Mouse (Mus musculus) liver, postnatal 0 days (tissue): ENCODE measurements around the gene Macrod2. TPM values are rescaled to one million over a fixed set of nuclear protein-coding genes. Genes with fewer than 3 reads are reported as not detected.

Experiments
- ATAC-seq: fragments of 200-750 bp; cut with Nextera tagmentation; 2 replicates; pipeline ENCODE4 v1.8.0; 2017; ENCODE audit warnings: mild to moderate bottlenecking, moderate library complexity
- DNase-seq: peaks from one replicate; pipeline ENCODE4 v3.0.0-alpha.2; 2016
- H3K27ac ChIP-seq: fragments of 300-500 bp; sonication (generic); 2 replicates; pipeline ENCODE4 v1.5.1; 2014; ENCODE audit warnings: antibody characterized with exemption, moderate library complexity, mild to moderate bottlenecking, low read depth
- H3K27me3 ChIP-seq: fragments of 300-500 bp; sonication (generic); 2 replicates; pipeline ENCODE4 v1.6.1; 2014; ENCODE audit warnings: low read length, control low read depth, mixed read lengths; ENCODE audit not compliant: insufficient read depth
- H3K36me3 ChIP-seq: fragments of 300-500 bp; sonication (generic); replicated peaks from 2 replicates; pipeline ENCODE4 v1.6.1; 2014; ENCODE audit warnings: mild to moderate bottlenecking, control low read depth, low read length, moderate library complexity, mixed read lengths; ENCODE audit not compliant: insufficient read depth
- H3K4me1 ChIP-seq: fragments of 300-500 bp; sonication (generic); 2 replicates; pipeline ENCODE4 v1.6.1; 2014; ENCODE audit warnings: antibody characterized with exemption, mild to moderate bottlenecking, control low read depth; ENCODE audit not compliant: insufficient read depth
- H3K4me2 ChIP-seq: fragments of 300-500 bp; sonication (generic); 2 replicates; pipeline ENCODE4 v1.6.1; 2014; ENCODE audit warnings: low read depth, mild to moderate bottlenecking, low read length, moderate library complexity, mixed read lengths
- H3K4me3 ChIP-seq: fragments of 300-500 bp; sonication (generic); 2 replicates; pipeline ENCODE4 v1.5.1; 2014; ENCODE audit warnings: low read depth, low read length
- H3K9ac ChIP-seq: fragments of 300-500 bp; sonication (generic); replicated peaks from 2 replicates; pipeline ENCODE4 v1.6.1; 2014; ENCODE audit warnings: mild to moderate bottlenecking, moderate library complexity
- H3K9me3 ChIP-seq: fragments of 300-500 bp; sonication (generic); 2 replicates; pipeline ENCODE4 v1.6.1; 2016; ENCODE audit warnings: mild to moderate bottlenecking, control low read depth, low read length, mixed read lengths
- CTCF ChIP-seq: sonication (generic); IDR thresholded peaks from 2 replicates; pipeline ENCODE4 v1.5.1; 2016; ENCODE audit warnings: antibody characterized with exemption, low read depth
- EP300 ChIP-seq: IDR thresholded peaks from 2 replicates; pipeline ENCODE4 v1.6.1; 2016; ENCODE audit warnings: antibody characterized with exemption, low read depth, mild to moderate bottlenecking
- WGBS: fragments of 180-500 bp; shearing (Covaris S2); extraction: QIAGEN DNeasy Blood & Tissue Kit; methylation state at CpG from one replicate; pipeline ENCODE4 v1.1.7; 2014; ENCODE audit not compliant: insufficient replicate concordance; 5-methylcytosine and 5-hydroxymethylcytosine counted together
- polyA plus RNA-seq: library from polyadenylated mRNA; unstranded; fragments of >200 nt; fragmentation: Nextera tagmentation; extraction: Ambion mirVana; gene quantifications from 2 replicates; pipeline ENCODE4 v1.2.1, GENCODE M21; 2015

Gene Macrod2
- polyA plus RNA-seq, 1 experiment from 2014 or later: 9.3 TPM

DNA sequence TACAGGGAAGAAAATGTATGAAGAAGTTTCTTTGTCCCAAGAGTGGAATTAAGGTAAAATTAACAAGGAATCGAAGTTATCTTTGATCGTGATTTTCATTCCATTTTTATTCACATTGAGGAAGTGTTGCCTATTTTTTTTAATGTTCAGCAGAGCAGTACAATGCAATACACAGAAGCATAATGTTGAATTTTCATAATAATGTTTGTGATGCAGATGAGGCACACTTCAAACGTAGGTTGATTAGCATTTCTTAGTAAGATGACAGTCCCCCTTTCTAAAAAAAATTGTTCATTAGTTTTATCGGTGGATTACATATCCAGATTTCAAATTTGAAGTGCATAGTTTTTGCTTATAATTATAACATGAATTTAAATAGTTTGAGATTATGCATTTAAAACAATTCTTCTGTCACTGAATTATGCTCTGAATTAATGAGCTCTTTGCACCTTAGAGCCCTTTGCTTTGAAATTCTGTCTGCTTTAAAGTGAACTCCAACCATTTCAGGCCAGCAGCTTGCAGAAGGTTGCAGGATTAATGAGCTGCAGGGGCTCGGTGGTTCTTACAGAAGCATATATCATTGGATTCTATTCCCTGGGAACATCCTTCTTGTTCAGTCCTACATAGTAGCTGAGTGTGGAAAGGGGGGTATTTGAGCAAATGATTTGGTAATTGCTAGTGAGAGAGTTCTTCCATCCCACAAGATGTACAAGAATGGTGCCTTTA lies 787.1 kb downstream of the Macrod2 start:
- no peaks in the 10 kb centered on the region for H3K4me1 ChIP-seq
- no peak for DNase-seq
- 72% methylated on average over 5 of the region's 5 CpGs for WGBS

DNA sequence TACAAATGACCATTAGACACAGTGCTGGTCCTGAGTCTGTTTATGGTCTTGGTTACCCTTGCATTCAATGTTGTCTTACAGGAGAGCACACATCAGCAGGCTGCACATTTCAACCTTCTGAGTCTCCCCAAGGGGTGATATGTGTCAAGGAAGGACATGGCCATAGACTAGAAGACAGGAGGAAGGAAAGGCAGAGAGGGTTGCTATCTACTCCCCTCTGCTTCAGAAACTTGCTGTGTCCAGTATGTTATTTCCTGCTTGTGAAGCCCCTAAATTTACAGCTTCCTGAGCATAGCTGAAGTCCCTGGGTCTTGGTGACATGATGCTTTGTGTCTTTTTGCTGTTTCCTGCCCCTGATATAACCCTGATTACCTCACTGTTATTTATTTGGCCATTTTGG lies 799.4 kb downstream of the Macrod2 start:
- Histone ChIP-seq H3K9ac (no peak overlapping the region), H3K4me3 (no peak overlapping the region), H3K27ac (no peak overlapping the region), H3K9me3 (no peaks in the 10 kb centered on the region), H3K27me3 (no peaks in the 10 kb centered on the region), H3K4me2 (no peak overlapping the region), H3K4me1 (no peaks in the 10 kb centered on the region), H3K36me3 (no peaks in the 10 kb centered on the region)
- no peak for DNase-seq
- no peak for TF ChIP-seq EP300
- TF ChIP-seq CTCF: no peak
- 0 out of 2 replicates have a peak, but pooled peaks have one; percentile 21 for ATAC-seq

More for the DNA sequence above, 787.1 kb downstream of the Macrod2 start:
- TF ChIP-seq EP300 (no peak), CTCF (no peak)
- Histone ChIP-seq H3K9me3 (no peaks in the 10 kb centered on the region), H3K27me3 (no peaks in the 10 kb centered on the region), H3K36me3 (no peaks in the 10 kb centered on the region), H3K4me2 (no peak overlapping the region), H3K9ac (no peak overlapping the region), H3K4me3 (no peak overlapping the region), H3K27ac (no peak overlapping the region)
- no peak for ATAC-seq

DNA sequence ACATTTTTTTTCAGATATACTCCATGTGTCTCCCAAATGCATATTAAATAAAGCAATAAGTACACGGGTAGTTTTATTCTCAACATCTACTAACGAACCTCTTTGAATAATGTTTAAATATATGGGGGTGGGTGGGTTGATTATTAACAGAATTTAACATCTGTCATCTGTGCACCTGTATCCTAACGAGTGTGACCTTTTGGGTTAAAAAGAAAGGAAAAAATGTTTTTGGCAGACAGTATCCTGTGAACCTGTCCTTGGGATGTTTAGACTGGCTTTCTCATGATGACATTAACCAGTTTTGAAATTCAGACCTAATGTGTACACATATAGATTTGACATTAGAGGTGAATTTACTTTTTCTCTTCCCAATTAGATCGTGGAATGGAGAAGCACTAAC lies 805.4 kb downstream of the Macrod2 start:
- 51% methylated on average over 4 of the region's 4 CpGs for WGBS
- Histone ChIP-seq H3K36me3 (no peaks in the 10 kb centered on the region), H3K4me1 (no peaks in the 10 kb centered on the region), H3K27me3 (no peaks in the 10 kb centered on the region), H3K4me3 (no peak overlapping the region), H3K9me3 (no peaks in the 10 kb centered on the region), H3K27ac (no peak overlapping the region), H3K4me2 (no peak overlapping the region), H3K9ac (no peak overlapping the region)
- DNase-seq (no peak), ATAC-seq (peak; percentile 69)
- TF ChIP-seq EP300: no peak
- TF ChIP-seq CTCF: no peak

DNA sequence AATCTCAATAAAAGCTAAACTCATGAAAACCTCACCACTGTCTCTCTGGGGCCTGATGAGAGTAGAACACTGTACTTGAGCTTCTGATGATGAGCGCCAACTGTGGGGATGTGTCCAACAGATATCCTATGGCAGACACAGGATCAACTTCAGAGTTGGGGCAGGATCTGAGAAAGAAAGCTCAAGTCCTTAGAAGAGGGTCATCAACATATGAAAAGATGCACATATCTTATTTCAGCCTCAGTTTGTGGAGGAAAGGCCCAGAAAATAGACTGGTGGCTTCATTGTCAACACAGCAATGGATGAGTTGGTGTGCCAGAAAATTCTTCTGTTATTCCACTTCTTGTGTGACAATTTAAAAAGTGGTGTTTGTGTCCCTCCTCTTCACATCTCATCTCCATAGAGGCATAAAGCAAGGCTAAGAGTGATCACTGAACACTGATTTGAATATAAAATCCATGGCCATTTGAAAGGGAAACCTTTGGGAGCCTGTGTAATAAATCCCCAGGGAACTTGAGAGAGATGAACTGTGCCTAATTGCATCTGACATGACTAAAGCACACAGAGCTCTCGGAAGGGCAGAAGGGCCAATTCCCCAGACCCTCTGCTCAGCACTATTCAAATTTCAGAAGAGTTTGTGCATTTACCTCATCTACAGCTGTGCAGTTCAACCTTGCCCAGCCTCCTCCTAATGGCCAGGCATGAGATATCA lies 806.4 kb downstream of the Macrod2 start:
- no peak overlapping the region for H3K4me3 ChIP-seq
- no peak overlapping the region for H3K4me2 ChIP-seq
- H3K36me3 ChIP-seq: no peaks in the 10 kb centered on the region
- no peaks in the 10 kb centered on the region for H3K9me3 ChIP-seq
- H3K9ac ChIP-seq: no peak overlapping the region
- H3K4me1 ChIP-seq: no peaks in the 10 kb centered on the region
- ATAC-seq (no peak), DNase-seq (no peak)
- no peak overlapping the region for H3K27ac ChIP-seq
- 78% methylated on average over 2 of the region's 2 CpGs for WGBS
- TF ChIP-seq CTCF (no peak), EP300 (no peak)
- H3K27me3 ChIP-seq: no peaks in the 10 kb centered on the region

DNA sequence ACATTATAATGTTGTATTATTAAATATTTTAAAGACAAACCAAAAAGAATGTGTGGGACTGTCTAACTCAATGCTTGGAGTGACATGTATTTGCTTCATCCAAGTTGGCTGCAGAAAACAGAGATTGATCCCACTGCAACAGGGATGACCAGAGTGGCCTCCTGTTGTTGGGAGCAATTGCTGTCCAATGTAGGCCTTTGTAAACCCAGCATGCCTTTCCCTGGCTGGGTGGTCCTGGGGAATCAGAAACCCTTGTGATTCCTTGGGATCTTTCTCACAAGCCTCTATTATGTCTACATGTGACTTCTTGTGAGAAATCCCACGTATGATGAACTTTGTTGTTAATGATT lies 806.9 kb downstream of the Macrod2 start:
- no peak overlapping the region for H3K9ac ChIP-seq
- no peaks in the 10 kb centered on the region for H3K4me1 ChIP-seq
- no peaks in the 10 kb centered on the region for H3K9me3 ChIP-seq
- H3K4me2 ChIP-seq: no peak overlapping the region
- TF ChIP-seq EP300 (no peak), CTCF (no peak)
- no peak for DNase-seq
- 62% methylated on average over 1 of the region's 1 CpGs for WGBS
- no peaks in the 10 kb centered on the region for H3K27me3 ChIP-seq
- H3K36me3 ChIP-seq: no peaks in the 10 kb centered on the region
- H3K27ac ChIP-seq: no peak overlapping the region
- ATAC-seq: no peak
- H3K4me3 ChIP-seq: no peak overlapping the region

DNA sequence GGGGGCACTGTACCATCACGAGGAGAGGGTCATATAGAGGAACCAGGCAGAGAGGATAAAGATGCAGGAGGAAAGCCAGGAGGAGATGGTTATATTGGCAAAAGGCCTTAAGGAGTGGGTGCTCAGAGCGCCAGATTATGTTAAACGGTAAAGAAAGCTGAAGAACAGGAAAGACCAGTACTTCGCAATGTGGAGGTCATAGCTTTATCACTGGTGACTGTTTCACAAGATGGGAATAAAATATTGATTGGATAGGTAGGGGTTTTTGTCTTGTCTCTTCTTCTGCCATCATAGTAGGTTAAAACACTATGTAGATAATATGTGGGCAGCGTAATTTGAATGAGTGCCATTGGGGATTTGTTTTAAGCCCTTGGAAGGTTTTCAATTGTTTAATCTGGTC lies 816.2 kb downstream of the Macrod2 start:
- H3K27me3 ChIP-seq: no peaks in the 10 kb centered on the region
- no peak overlapping the region for H3K4me2 ChIP-seq
- ATAC-seq (no peak), DNase-seq (no peak)
- whole genome bisulfite sequencing: 73% methylated on average over 5 of the region's 5 CpGs
- no peak for TF ChIP-seq EP300
- TF ChIP-seq CTCF: no peak
- no peaks in the 10 kb centered on the region for H3K9me3 ChIP-seq
- H3K4me3 ChIP-seq: no peak overlapping the region
- no peak overlapping the region for H3K27ac ChIP-seq
- H3K36me3 ChIP-seq: no peaks in the 10 kb centered on the region
- H3K9ac ChIP-seq: no peak overlapping the region
- H3K4me1 ChIP-seq: no peaks in the 10 kb centered on the region
